ENCODE assay signal across 12 mouse cellular contexts in genomic region chr4:117894601-117895000, GRCm38 (mm10).
"Had no signal": no experiment of that assay in that cellular context is flagged by ENCODE, and none has a peak within 500 bp of the region (broad histone marks: within the 10 kb centered on the region; RNA-seq: fewer than 3 reads in every experiment).

No protein-coding gene starts in this region.

- DNase-seq: lung, embryonic 14.5 days; lung, postnatal 10 days; lung, postnatal 4 days; midbrain, embryonic 14.5 days; retina, postnatal 1 day; right cerebral cortex, adult 18-20 months; right cerebral cortex, postnatal 25 days; right cerebral cortex, postnatal 4 days; spleen, adult 18-20 months; thymus, adult 18-20 months; thymus, postnatal 14 days; thymus, postnatal 36 days had no signal
